Mouse (Mus musculus) heart, postnatal 36 days (tissue): ENCODE data around the gene Gatad2a. TPM values are rescaled to one million over a fixed set of nuclear protein-coding genes. Genes with fewer than 3 reads are reported as not detected.

ENCODE experiments used
- DNase-seq, 2 experiments: peaks; one replicate each; pipeline ENCODE4 v3.0.0; 2021 to 2022
- intact Hi-C: fragments of 180-260 bp; cut with DNase I; formaldehyde crosslinking; loops from one replicate; pipeline ENCODE4 v1.15.1; 2025
- total RNA-seq, 2 experiments: library from RNA; stranded (reverse); gene quantifications; 2 replicates each; pipeline ENCODE4 v1.2.3; 2021

Gatad2a gene
- total RNA-seq, 2 experiments from 2014 or later, result 31.6 to 36.5 TPM

DNA sequence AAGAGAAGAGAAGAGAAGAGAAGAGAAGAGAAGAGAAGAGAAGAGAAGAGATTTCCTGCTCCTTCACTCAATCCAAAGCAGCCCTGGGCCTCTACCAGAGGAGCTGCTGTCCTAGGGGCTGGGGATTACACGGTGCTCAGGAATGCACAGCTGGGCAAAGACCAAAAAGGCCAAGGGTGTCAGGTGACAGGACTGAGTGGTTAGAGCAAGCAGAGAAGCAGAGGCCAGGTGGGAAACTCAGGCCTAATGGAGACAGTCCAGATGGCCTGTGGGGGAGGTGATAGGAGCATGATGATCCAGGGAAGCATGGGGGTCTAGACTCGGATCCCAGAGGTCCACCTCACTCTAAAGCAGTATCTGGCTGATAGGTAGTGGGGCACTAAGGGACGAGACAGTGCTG is 56.6 kb downstream of the Gatad2a start:
- DNase-seq, result no peak
- intact Hi-C loops, result loop anchor here (2.0 kb wide), 1 partner anchor 33 kb away; no protein-coding TSS in a partner anchor

DNA sequence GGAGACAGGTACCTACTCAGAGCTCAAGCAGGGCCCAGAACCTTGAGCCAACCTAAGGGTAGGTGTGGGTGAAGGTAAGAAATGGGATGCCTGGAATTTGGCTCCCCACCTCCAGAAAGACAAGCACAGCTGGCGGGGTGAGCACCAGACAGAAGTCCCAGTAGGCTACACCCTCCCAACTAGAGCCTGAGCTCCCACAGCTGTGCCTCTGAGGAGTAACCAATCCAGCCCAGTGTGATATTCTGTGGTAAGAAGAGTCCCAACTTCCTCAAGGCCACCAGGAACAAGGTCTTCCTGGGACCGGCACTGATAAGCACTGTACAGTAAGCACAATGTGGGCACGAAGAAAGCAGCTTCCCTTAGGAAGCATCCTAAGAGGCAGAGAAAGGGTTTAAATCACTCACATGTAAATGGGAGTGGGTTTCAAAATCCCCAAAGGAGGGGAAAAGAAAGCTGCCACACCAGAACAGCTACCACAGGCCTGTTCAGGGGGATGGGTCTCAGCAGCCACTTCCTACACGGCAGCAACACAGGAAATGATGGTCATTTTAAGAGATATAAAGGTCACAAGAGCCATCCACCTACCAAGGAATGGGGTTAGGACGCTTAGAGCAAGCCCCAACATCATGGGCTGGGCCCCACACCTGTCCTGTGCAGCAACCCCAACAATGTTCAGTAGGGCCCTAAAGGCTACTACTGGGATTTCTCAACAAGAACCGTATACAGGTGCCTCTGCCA is 57.8 kb downstream of the Gatad2a start:
- no peak for DNase-seq
- intact Hi-C loops, result loop anchor here (2.0 kb wide), 1 partner anchor 34 kb away; no protein-coding TSS in a partner anchor

DNA sequence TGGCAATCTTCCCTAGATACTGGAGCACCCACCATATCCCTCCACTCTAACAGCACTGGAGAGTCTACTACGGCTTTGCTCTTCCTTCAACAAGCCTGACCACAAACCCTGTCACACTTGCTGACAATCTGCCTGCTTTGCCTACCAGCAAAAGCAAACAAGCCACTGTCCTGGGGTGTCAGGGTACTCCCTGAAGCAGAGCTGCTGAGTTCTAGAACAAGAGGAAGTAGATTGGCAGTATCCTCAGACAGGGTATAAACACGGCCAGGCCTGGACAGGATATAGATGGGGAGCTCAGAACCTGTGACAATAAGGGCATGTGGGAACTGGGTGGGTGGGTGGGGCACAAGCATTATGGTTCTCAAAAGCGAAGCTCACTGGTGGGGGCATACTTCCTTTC is 58.7 kb downstream of the Gatad2a start:
- intact Hi-C loops, result no loop called here
- no peak for DNase-seq

DNA sequence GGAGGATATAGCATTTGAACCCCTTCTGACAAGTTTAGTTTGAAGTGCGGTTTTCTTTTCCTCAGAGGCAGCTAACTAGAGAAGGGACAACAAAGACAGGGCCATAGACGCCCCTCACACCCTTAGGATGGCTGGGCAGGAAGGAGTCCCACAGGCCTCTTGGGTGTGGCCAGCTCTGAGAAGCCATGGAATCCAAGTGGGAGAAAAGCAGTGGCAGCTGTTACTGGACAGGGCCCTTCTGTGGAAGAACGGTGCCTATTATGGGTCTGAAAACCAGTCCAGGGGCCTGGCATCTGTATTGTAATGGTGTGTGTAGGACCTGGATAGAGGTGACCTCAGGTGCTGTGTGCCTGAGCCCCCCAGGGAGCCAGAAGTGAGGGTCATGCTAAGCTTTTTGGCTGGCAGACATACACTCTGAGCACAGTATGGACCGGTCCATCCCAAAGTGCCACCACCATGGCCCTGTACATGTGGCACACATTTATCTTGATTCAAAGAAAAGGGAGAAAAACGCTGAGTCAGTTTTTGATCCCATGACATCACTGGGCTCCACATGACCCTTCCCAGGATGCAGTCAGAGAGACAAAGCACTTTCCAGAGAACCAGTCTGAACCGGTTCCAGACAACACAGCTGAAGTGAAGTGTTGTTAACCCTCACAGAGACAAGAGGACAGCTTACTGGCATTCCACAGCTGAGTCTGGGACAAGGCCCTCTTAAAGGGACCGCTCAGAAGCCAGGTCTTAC is 60.0 kb downstream of the Gatad2a start:
- peak; percentile 31 to 44 for DNase-seq
- intact Hi-C loops, result no loop called here

DNA sequence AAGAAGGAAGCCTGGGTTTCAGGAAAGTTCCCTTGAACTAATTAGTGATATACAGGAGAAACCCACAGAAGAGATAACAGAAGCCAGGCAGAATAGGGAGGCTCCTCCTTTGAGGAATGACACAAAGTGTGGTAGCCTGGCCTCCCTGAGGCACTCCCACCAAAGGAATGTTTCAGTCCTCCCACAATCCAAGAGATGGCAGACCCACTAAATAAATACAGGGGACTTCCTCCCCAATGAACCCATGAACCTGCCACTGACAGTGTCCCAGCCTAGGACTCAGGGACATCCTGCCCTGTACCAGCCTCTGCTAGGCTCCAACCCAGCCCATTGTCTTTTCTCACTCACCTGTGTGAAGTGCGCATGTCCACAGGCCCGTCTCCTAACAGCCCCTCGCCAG is 60.8 kb downstream of the Gatad2a start:
- no peak for DNase-seq
- intact Hi-C loops, result no loop called here

DNA sequence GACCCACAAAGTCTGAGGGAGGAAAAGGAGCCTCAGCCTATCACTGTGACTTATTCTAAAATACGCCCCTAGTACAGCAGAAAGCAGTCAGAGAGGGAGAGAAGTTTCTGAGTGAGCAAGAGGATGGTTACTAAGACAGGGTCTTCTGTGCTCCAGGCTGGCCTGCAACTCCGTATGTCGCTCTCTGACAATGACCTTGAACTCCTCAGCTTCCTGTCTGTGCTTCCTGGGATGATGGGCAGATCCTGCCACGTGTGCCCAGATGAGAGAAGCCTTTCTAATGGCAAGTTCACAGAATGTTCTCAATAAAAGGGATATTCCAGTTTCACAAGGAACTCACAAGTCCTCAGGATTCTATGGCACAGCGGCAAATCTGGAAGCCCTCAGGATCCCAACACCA is 61.6 kb downstream of the Gatad2a start:
- DNase-seq, result no peak
- intact Hi-C loops, result no loop called here

DNA sequence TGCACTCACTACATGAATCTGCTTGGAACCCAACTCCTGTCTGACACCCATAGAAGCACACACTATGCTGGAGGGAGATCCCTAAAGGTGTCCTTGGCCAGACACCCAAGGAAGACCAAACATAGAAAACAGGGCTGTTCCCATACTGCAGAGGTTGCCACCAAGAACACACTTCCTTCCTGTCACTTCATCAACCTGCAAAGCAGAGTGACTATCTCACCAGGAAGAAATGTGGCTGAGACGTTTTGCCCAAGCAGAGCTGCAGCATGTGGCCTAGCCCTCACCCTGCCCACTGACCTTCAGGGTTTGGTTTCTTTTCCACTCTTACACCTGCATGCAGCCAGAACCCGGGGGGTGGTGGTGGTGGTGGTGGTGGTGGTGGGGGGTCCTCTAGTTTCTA is 62.4 kb downstream of the Gatad2a start:
- intact Hi-C loops, result no loop called here
- DNase-seq, result no peak

DNA sequence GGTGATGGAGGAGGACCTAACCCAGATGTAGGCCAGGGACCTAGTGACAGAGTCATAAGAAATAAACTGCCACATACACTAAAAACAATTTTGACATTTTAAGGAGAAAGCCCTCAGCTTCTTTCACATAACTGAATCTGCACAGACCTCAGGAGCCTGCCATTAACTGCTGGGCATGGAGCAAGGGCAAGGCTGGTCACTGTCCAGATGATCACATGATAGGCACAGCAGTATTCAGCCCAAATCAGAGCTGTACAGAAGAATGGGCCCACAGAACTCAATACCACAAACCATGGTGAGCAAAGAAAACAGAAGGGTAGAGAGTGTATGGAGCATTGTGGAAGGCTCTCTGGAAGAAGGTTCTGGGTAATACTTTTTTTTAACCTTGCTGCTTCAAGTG is 69.3 kb downstream of the Gatad2a start:
- DNase-seq, result no peak
- intact Hi-C loops, result no loop called here

DNA sequence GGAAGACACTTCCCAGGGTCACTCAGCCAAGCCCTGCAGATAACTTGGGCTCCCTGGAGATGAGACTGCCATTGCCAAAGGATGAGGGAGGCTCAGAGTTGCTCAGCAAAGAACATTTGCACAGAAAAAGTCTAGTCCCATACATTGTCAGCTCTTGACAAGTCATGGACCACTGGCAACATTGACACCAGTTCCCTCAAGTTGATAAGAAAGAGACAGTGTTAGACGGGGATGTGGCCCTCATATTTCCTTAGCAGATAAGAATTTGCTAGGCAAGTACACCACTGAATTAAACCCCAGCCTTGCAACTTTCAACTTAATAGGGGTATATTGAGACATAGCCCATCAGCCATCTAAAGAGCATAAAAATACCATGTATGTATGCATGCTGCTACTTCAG is 72.2 kb downstream of the Gatad2a start:
- intact Hi-C loops, result no loop called here

DNA sequence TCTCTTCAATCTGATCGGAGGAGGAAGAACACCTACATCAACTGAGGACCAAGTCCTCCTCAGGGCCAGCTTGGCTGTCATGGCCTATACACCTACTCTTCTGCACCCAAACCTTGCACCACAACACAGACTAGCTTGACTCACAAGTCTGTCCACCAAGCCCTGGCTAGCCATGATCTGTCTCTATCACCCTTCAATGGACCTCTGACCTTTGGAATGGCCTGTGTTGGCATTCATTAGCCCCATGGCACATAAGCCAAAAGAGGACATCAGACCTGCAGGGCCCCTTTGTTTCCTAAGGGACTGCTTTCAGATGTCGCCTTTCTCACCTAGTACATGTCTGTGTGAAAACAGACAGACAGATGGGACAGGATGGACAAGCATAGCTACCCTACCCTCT is 75.0 kb downstream of the Gatad2a start:
- intact Hi-C loops, result no loop called here
- DNase-seq, result no peak

More for the DNA sequence above, 72.2 kb downstream of the Gatad2a start:
- no peak for DNase-seq

DNA sequence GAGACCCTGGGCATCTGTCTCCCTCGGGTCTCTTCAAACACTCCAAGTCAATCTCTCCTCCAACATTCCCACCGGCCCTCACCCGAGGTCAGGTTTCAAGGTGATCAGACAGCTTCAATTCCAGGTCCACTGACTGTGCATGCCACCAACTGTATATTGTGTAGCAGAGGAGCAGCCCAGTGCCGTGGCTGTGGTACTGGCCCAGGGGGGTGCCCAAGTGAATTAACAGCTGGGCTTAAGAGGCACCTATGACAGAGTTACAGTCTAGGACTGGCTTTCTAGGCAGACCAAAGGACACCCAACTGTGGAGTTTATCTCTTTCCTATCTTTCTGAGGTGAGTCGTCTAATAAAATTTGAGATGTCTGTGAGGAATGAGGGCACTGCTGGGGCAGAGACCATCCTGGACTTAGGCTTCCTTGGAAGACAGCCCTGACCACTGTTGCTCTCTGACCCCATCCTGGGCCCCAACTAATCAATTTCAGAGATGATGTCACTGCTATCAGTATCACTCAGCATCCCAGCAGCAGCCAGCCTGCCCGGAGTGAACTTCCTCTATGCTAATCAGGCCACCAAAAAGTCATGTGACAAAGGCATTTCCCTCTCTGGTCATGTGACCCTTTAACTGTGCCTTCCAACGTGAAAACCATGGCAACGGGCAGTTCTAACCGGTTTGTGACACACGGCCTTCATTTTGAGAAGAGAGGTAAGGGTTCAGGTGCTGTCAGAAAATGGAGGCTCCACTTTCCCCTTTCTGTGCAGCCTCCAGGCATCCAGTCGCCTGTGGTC is 76.1 kb downstream of the Gatad2a start:
- intact Hi-C loops, result loop anchor here (1.0 to 5.0 kb wide), 6 partner anchors 45 to 302 kb away; partner anchors contain the start of gene Ncan
- DNase-seq, result peak; percentile 36 to 46

DNA sequence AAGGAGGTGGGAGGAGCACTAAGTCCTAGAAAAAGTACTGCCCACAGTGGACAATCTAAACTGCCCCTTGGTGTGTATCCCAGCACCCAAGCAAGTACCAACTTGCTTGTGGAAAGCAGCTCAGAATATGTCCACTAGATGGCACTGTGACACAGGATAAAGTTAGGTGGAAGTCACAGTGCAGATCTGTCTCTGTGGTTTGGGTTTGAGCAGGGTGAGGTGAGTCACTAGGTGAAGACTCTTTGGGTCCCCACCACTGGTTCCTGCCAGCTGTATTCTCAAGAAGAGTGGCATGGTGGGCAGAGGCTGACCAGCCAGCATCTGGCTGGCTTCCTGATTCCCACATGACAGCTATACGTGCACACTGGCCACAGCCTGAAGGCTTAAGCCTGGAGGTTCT is 77.2 kb downstream of the Gatad2a start:
- intact Hi-C loops, result loop anchor here (1.0 to 5.0 kb wide), 5 partner anchors 44 to 303 kb away; partner anchors contain the start of gene Ncan
- DNase-seq, result peak; percentile 77 to 82

DNA sequence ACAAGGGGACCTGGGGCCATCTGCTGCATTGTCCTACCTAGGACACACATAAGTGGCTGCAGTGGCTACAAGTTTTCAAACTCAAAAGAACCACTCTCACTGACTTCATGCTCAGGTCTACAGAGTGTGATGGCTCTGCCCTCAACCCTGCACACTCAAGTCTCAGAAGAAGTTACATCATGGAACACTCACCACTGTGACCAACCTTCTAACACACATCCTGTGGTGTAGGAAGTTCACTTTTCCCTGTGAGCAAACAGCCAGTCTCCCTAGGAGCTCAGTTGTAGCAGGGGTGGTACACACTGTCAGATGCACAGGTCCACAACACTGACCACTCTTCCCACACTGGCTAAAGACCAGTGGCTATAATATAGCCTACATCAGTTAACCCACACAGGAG is 77.7 kb downstream of the Gatad2a start:
- no peak for DNase-seq
- intact Hi-C loops, result loop anchor here (2.0 to 5.0 kb wide), 4 partner anchors 44 to 304 kb away; partner anchors contain the start of gene Ncan

DNA sequence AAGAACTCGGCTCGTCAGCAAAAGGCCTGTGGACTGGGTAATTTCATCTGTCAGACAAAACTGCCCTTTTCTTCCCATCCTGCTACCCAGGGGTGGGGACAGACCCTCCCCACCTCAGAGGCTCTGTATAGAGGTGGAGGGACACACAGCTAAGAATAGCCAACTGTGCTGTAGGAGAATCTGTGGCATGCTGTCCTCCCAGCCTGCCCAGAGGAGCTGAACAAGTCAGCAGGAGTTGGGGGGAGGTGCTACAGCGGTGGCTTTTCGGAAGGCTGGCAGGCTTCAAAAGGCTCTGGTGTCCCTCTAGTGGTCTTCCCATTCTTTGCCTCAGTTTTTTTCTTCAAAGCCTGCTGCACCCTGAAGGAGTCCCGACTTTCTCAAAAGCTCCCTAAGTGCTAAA is 80.4 kb downstream of the Gatad2a start:
- no peak for DNase-seq
- intact Hi-C loops, result loop anchor here (5.0 kb wide), 2 partner anchors 207 to 307 kb away; partner anchors contain the start of gene Ncan

DNA sequence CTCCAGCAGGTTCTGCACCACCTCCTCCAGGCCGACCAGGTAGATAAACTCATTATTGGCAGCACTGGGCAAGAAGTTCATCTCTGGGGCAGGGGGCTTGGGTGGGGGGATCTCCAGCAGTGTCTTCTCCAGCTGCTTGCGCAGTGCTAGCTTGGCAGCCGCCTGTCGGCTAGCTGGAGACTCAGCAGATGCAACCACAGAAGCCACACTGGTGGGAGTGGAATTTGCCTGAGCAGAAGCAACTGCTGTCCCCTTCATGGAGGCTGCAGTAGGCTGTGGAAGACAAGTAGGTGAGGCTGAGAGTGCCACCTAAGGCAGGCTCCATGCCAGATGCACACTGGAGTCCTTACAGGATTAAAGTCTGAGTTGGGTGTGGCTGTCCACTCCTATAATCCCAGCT is 81.7 kb downstream of the Gatad2a start:
- intact Hi-C loops, result no loop called here
- DNase-seq, result no peak

DNA sequence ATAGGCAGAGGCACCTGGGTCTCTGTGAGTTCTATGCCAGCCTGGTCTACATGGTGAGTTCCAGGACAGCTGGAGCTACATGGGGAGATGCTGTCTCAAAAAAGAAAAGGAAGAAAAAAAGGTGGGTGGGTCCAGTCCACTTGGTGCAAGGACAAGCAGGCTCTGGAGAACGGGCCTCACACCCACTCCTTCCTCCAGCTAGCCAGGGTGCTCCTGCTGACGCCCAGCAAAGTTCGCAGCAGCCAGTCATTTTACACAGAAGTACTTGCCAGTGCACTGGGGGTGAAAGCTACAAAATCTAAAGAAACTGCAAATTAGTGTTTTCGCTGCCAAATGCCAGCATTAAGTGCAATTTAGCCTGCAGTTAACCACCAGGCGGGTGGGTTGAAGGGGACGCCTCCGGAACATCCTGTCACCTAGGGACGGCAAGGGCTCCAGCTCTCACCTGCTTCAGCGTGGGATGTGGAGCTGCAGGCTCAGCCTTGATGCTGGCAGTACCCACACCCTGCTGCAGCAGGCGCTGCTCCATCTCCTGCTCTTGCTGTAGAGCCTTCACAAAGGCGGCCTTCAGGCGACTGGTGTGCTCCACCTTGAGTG is 83.6 kb downstream of the Gatad2a start:
- DNase-seq, result no peak
- intact Hi-C loops, result no loop called here

DNA sequence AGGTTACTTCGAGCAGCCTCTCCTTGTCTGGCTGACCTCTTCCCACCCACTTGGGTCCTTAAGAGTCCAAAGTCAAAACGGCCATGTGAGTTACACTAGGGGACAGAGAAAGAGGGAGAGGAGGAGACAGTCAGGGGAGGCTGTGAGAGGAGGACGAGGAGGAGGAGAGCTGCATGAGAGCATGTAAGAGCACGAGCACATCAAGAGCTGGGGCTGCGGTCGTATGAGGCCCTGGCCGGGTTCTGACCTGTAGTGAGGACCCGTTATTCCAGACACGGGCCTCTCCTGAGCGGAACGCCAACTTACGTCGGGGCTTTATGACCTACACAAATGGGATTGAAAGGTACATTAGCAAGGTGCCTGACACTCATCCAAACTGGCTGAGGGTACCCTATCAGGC is 84.3 kb downstream of the Gatad2a start:
- no peak for DNase-seq
- intact Hi-C loops, result no loop called here

DNA sequence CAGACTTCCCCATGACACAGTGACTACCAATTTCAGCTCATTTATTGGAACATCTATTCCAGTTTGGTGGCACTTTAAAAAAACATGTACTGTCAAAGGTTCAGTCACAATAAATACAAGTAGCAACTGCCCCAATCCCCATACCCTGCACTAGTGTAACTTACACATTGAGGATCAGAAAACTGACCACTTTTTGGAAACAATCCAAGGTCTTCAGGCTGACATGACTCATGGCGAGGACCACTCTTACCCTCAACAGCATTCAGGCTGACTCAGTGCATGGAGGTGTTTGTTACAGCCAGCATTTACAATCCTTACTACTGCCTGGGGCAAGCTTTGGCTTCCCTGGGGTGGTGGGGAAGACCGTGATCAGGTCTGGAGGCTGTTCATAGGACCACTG is 89.1 kb downstream of the Gatad2a start:
- DNase-seq, result no peak
- intact Hi-C loops, result no loop called here

DNA sequence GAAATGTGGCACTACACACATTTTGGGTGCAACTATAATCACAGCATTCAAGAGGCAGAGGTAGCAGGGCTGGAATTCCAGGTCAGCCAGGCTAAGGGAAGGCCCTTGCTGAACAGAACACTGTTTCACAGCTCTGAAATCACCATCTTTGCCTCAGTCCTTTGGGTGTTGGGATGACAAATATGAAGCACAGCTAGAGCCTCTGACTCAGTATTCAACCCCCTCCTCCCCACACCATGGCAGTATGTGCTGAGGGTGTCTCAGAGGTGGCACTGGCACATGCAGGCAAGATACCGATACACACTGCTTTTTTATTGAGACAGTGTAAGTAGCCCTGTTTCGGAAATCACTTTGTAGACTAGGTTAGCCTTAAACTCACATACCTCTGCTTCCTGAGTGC is 89.9 kb downstream of the Gatad2a start:
- intact Hi-C loops, result no loop called here
- DNase-seq, result no peak

DNA sequence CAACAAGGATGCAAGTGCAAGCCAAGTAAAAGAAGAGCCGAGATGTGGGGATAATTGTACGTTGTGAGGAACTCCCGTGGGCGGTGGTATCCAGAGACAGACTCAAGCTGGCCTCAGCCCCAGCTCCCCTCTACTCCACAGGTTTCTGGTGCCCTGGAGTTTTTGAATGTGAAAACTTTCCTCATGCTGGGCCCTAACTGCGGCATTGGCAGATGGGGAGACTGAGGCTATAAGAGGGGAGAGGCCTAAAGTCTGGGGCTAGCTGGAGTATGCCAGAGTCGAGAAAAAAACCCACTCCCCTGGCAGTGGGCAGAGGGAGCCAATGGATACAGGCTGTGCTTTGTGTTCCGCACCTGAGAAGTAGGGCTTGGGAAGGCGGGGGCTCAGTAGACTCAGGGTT is 92.1 kb downstream of the Gatad2a start:
- intact Hi-C loops, result no loop called here
- DNase-seq, result no peak
